Mouse (Mus musculus) hindbrain, embryonic 12.5 days (tissue): ENCODE data around the gene Vmn1r49. TPM values are rescaled to one million over a fixed set of nuclear protein-coding genes. Genes with fewer than 3 reads are reported as not detected.
"Not testable (repeated sequence)": the region's sequence is repeated elsewhere in the genome, so short reads cannot be mapped to it uniquely, and the experiment has no call there.

Experiments used
- ATAC-seq: fragments of 200-750 bp; cut with Nextera tagmentation; 2 replicates; pipeline ENCODE4 v1.8.0; 2017; ENCODE audit warnings: moderate TSS enrichment; ENCODE audit not compliant: low FRiP score
- H3K27ac ChIP-seq: fragments of 300-500 bp; sonication (generic); 2 replicates; pipeline ENCODE4 v1.5.1; 2016; ENCODE audit warnings: mild to moderate bottlenecking
- H3K27me3 ChIP-seq: fragments of 300-500 bp; sonication (generic); 2 replicates; pipeline ENCODE4 v1.6.1; 2016; ENCODE audit warnings: mild to moderate bottlenecking
- H3K36me3 ChIP-seq: fragments of 300-500 bp; sonication (generic); 2 replicates; pipeline ENCODE4 v1.6.1; 2016; ENCODE audit warnings: mild to moderate bottlenecking
- H3K4me1 ChIP-seq: fragments of 300-500 bp; sonication (generic); 2 replicates; pipeline ENCODE4 v1.6.1; 2016
- H3K4me2 ChIP-seq: fragments of 300-500 bp; sonication (generic); replicated peaks from 2 replicates; pipeline ENCODE4 v1.6.1; 2016; ENCODE audit warnings: mild to moderate bottlenecking
- H3K4me3 ChIP-seq: fragments of 300-500 bp; sonication (generic); 2 replicates; pipeline ENCODE4 v1.5.1; 2016; ENCODE audit warnings: mild to moderate bottlenecking
- H3K9ac ChIP-seq: fragments of 300-500 bp; sonication (generic); 2 replicates; pipeline ENCODE4 v1.6.1; 2016; ENCODE audit warnings: mild to moderate bottlenecking, moderate library complexity
- H3K9me3 ChIP-seq: fragments of 300-500 bp; sonication (generic); replicated peaks from 2 replicates; pipeline ENCODE4 v1.6.1; 2016; ENCODE audit warnings: mild to moderate bottlenecking
- WGBS: fragments of 180-500 bp; shearing (Covaris S2); methylation state at CpG from one replicate; pipeline ENCODE4 v1.1.7; 2016; 5-methylcytosine and 5-hydroxymethylcytosine counted together
- polyA plus RNA-seq: library from polyadenylated mRNA; unstranded; fragments of >200 nt; fragmentation: Nextera tagmentation; extraction: Ambion mirVana; gene quantifications from 2 replicates; pipeline ENCODE4 v1.2.1, GENCODE M21; 2016

Gene Vmn1r49
- not detected in 2 replicates for polyA plus RNA-seq

DNA sequence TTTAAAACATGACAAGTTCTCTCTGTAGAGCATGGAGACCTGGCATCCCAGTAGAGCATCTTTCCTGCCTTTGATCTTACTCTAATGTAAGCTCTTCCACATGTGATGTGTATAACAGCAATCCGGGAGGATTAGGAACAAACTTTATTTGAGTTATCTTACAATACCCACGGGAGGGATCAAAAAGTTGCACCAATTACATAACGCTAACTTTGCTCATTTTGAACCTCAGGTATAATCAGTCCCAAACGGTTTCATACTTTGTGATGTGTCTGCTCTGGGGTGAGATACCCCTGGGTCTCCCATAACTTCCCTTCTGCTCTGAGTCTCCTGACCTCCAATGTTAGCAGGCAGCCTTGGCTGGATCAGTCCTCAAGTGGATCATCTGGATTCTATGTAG is at the start of gene Vmn1r49:
Gene Vmn1r49, minus strand, starts transcription at position 101 of the 400 bp plus-strand sequence.
- 81% methylated on average over 4 of the region's 4 CpGs for WGBS
- Histone ChIP-seq H3K9ac (no peak within 1 kb of the TSS), H3K27me3 (no peaks in the 10 kb centered on the region), H3K9me3 (peaks cover 31% of the 10 kb centered on the region), H3K27ac (no peak within 1 kb of the TSS), H3K4me1 (no peaks in the 10 kb centered on the region), H3K4me2 (no peak within 1 kb of the TSS), H3K4me3 (no peak within 1 kb of the TSS), H3K36me3 (no peaks in the 10 kb centered on the region)
- ATAC-seq = no peak

DNA sequence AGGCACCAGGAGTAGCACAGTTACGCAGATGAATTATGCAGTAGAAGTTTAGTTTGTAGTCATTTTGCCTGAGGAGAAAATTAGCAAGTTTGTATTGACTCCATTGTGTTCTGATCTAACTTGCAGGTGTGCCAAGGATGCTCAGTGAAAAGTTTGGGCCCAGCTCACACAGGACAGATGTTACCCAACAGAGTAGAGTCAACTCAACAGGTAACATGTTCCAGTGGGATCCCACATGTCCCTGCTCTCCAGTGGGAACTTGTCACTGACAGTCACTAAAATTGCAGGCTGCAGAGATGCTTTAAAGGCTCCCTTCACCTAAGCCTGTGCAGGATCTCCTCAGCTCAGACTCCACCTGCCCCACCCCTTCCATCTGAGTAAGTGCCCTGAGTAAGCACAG is 44.0 kb upstream of the Vmn1r49 start, which contains the start of gene Vmn1r51:
Gene Vmn1r51, plus strand, starts transcription at position 301 of the 400 bp plus-strand sequence.
- not testable (repeated sequence) for H3K4me1 ChIP-seq, H3K27me3 ChIP-seq, H3K27ac ChIP-seq, H3K36me3 ChIP-seq, H3K4me2 ChIP-seq, H3K4me3 ChIP-seq, ATAC-seq, H3K9me3 ChIP-seq, H3K9ac ChIP-seq
- 91% methylated on average over 1 of the region's 1 CpGs for WGBS

- H3K4me3 ChIP-seq = no peak within 1 kb of the TSS
- no peak within 1 kb of the TSS for H3K9ac ChIP-seq
- WGBS = 73% methylated on average over 2 of the region's 2 CpGs
- ATAC-seq = no peak
- H3K9me3 ChIP-seq = peaks cover 4% of the 10 kb centered on the region; the same call in 1 of the 2 replicates
- H3K36me3 ChIP-seq = no peaks in the 10 kb centered on the region
- H3K4me2 ChIP-seq = no peak within 1 kb of the TSS
- H3K27me3 ChIP-seq = no peaks in the 10 kb centered on the region
- no peak within 1 kb of the TSS for H3K27ac ChIP-seq
- no peaks in the 10 kb centered on the region for H3K4me1 ChIP-seq
Observed at GRCm38 (mm10) chr6:90101130-90101529, 22.8 kb upstream of the Vmn1r49 start, which contains the start of gene Vmn1r50. Gene Vmn1r50 (plus strand): TSS chr6:90101430.

GRCm38 (mm10) chr6:90100566-90100965 is 22.3 kb upstream of the Vmn1r49 start:
- H3K36me3 ChIP-seq = no peaks in the 10 kb centered on the region
- no peak overlapping the region for H3K4me3 ChIP-seq
- no peak overlapping the region for H3K27ac ChIP-seq
- no peak overlapping the region for H3K4me2 ChIP-seq
- no peaks in the 10 kb centered on the region for H3K4me1 ChIP-seq
- no peaks in the 10 kb centered on the region for H3K27me3 ChIP-seq
- H3K9me3 ChIP-seq = peaks cover 4% of the 10 kb centered on the region; the same call in 1 of the 2 replicates
- WGBS = 86% methylated on average over 2 of the region's 2 CpGs
- no peak for ATAC-seq
- H3K9ac ChIP-seq = no peak overlapping the region

DNA sequence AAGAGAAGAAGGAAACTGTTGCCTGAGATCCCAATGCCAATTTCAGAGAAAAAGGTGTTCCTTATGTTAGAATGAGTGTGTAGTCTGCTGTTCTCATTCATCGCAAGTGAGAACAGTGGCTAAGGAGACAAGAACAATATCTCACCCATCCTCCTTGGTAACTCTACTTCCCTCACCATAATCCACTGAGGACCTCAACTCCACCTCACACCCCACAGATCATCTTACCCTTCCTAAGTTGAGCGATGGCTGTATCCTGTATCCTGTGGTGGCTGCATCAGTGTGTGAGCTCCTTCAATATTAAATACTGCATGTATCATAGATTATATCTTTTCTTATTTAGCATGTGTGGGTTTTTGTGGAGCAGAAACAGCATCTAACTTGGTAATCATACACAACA is 41.6 kb downstream of the Vmn1r49 start, which contains the start of gene Vmn1r48:
Gene Vmn1r48, minus strand, starts transcription at position 101 of the 400 bp plus-strand sequence.
- whole genome bisulfite sequencing = no CpG with 5 or more reads among the region's 2 CpGs
- not testable (repeated sequence) for H3K9ac ChIP-seq, H3K4me3 ChIP-seq, H3K27ac ChIP-seq, H3K4me1 ChIP-seq, H3K9me3 ChIP-seq, ATAC-seq, H3K36me3 ChIP-seq, H3K27me3 ChIP-seq, H3K4me2 ChIP-seq

Other genes with a start within 250 kb of the Vmn1r49 start
- gene Vmn1r42, start 202.1 kb downstream of the Vmn1r49 start, polyA plus RNA-seq = not detected in 2 replicates
- not detected in 2 replicates for gene Vmn1r43, start 202.1 kb downstream of the Vmn1r49 start, polyA plus RNA-seq
- gene Vmn1r44, start 194.8 kb downstream of the Vmn1r49 start, polyA plus RNA-seq = not detected in 2 replicates
- not detected in 2 replicates for gene Vmn1r45, start 137.9 kb downstream of the Vmn1r49 start, polyA plus RNA-seq
- not detected in 2 replicates for gene Vmn1r46, start 109.2 kb downstream of the Vmn1r49 start, polyA plus RNA-seq
- gene Vmn1r47, start 62.4 kb downstream of the Vmn1r49 start, polyA plus RNA-seq = not detected in 2 replicates
- gene Vmn1r48, start 41.7 kb downstream of the Vmn1r49 start, polyA plus RNA-seq = not detected in 2 replicates
- gene Vmn1r50, start 22.9 kb upstream of the Vmn1r49 start, polyA plus RNA-seq = not detected in 2 replicates
- gene Vmn1r51, start 44.1 kb upstream of the Vmn1r49 start, polyA plus RNA-seq = not detected in 2 replicates
- gene Vmn1r52, start 96.3 kb upstream of the Vmn1r49 start, polyA plus RNA-seq = not detected in 2 replicates
- gene V1ra8, start 124.3 kb upstream of the Vmn1r49 start, polyA plus RNA-seq = not detected in 2 replicates
- not detected in 2 replicates for gene Vmn1r53, start 145.9 kb upstream of the Vmn1r49 start, polyA plus RNA-seq
- gene Vmn1r54, start 167.8 kb upstream of the Vmn1r49 start, polyA plus RNA-seq = 0.08 TPM in 1 of 2 replicates, not detected in the other
- not detected in 2 replicates for gene BC048671, start 222.7 kb upstream of the Vmn1r49 start, polyA plus RNA-seq
- 0.17 TPM in 1 of 2 replicates, not detected in the other for gene Chst13, start 246.7 kb upstream of the Vmn1r49 start, polyA plus RNA-seq